Mouse (Mus musculus) erythroblast, adult 5-6 weeks (primary cell): ENCODE data around the gene Gm20605. TPM values are rescaled to one million over a fixed set of nuclear protein-coding genes. Genes with fewer than 3 reads are reported as not detected.
"Not testable (repeated sequence)": the region's sequence is repeated elsewhere in the genome, so short reads cannot be mapped to it uniquely, and the experiment has no call there.

ENCODE experiments used
- ATAC-seq: replicated peaks from 2 replicates; pipeline ENCODE4 v1.8.0; 2016; ENCODE audit warnings: moderate number of reproducible peaks, mild to moderate bottlenecking, moderate TSS enrichment, inconsistent platforms; ENCODE audit not compliant: poor library complexity, low FRiP score, severe bottlenecking
- total RNA-seq, 2 experiments: library from RNA; stranded (forward) in 1 of 2; stranded (reverse) in 1 of 2; fragments of 150-400 nt in 1 of 2; fragments of 200-764, 138-1000 nt in 1 of 2; gene quantifications; 2 replicates each; pipeline versions ENCODE4 v1.2.3 to v1.2.4; 2015 to 2017; ENCODE audit warnings: low replicate concordance in 2 of 2

Gm20605 gene
- total RNA-seq, 2 experiments from 2014 or later = 0.94 to 6.3 TPM

- ATAC-seq = no peak
Measured at GRCm38 (mm10) chr5:137610548-137611244, 18.3 kb upstream of the Gm20605 start.

- ATAC-seq = no peak
Measured at GRCm38 (mm10) chr5:137611245-137611602, 17.8 kb upstream of the Gm20605 start.

GRCm38 (mm10) chr5:137613076-137613475, 15.9 kb upstream of the Gm20605 start:
- ATAC-seq = no peak

GRCm38 (mm10) chr5:137613550-137613949, 15.4 kb upstream of the Gm20605 start, which contains the start of gene Pcolce:
Gene Pcolce, minus strand, starts transcription at chr5:137613784.
- no peak for ATAC-seq

- ATAC-seq = not testable (repeated sequence)
Measured at GRCm38 (mm10) chr5:137614921-137615320, 14.1 kb upstream of the Gm20605 start.

- no peak for ATAC-seq
Measured at GRCm38 (mm10) chr5:137615347-137615746, 13.6 kb upstream of the Gm20605 start.

- ATAC-seq = no peak
Measured at GRCm38 (mm10) chr5:137623937-137624530, 4.9 kb upstream of the Gm20605 start.

- no peak for ATAC-seq
Measured at GRCm38 (mm10) chr5:137627991-137628390, 984 bp upstream of the Gm20605 start.

GRCm38 (mm10) chr5:137629306-137629721, 339 bp downstream of the Gm20605 start:
- ATAC-seq = peak; percentile 26; the same call in 1 of the 2 replicates

GRCm38 (mm10) chr5:137629906-137630545, 1.1 kb downstream of the Gm20605 start:
- ATAC-seq = no peak

- no peak for ATAC-seq
Measured at GRCm38 (mm10) chr5:137630602-137631001, 1.6 kb downstream of the Gm20605 start.

GRCm38 (mm10) chr5:137631171-137631570, 2.2 kb downstream of the Gm20605 start:
- no peak for ATAC-seq

GRCm38 (mm10) chr5:137631591-137631990, 2.6 kb downstream of the Gm20605 start:
- ATAC-seq = no peak

- ATAC-seq = no peak
Measured at GRCm38 (mm10) chr5:137633397-137634084, 4.6 kb downstream of the Gm20605 start.

- no peak for ATAC-seq
Measured at GRCm38 (mm10) chr5:137639472-137639871, 10.5 kb downstream of the Gm20605 start.

GRCm38 (mm10) chr5:137641054-137641453, 12.1 kb downstream of the Gm20605 start, which contains the start of gene Sap25:
Gene Sap25, plus strand, starts transcription at chr5:137641334.
- ATAC-seq = 0 out of 2 replicates have a peak, but pooled peaks have one; percentile 29

GRCm38 (mm10) chr5:137642886-137643285, 13.9 kb downstream of the Gm20605 start:
- no peak for ATAC-seq

- no peak for ATAC-seq
Measured at GRCm38 (mm10) chr5:137644484-137644883, 15.5 kb downstream of the Gm20605 start.

GRCm38 (mm10) chr5:137645091-137645651, 16.2 kb downstream of the Gm20605 start:
- ATAC-seq = peak; percentile 48

GRCm38 (mm10) chr5:137645652-137646091, 16.7 kb downstream of the Gm20605 start, which contains the start of gene Irs3:
Gene Irs3, minus strand, starts transcription at chr5:137645714.
- ATAC-seq = no peak
